Mouse (Mus musculus): Measurements from ENCODE around the gene Chrd. TPM values are rescaled to one million over a fixed set of nuclear protein-coding genes. Genes with fewer than 3 reads are reported as not detected.

Gene Chrd
- polyA plus RNA-seq, 1 experiment from 2014 or later, result 1.5 TPM

GRCm38 (mm10) chr16:20699266-20699665 lies 33.7 kb upstream of the Chrd start:
- Histone ChIP-seq H3K36me3 (replicated peaks; ENCODE audit: control insufficient read depth, insufficient read depth, low read depth, low read length) (no peaks in the 10 kb centered on the region), H3K27ac (replicated peaks; ENCODE audit: low read depth, low read length) (no peak overlapping the region), H3K27me3 (ENCODE audit: control insufficient read depth, insufficient read depth, low read length) (no peaks in the 10 kb centered on the region), H3K9me3 (replicated peaks; ENCODE audit: control insufficient read depth, low read length) (no peaks in the 10 kb centered on the region), H3K9ac (replicated peaks; ENCODE audit: low read length) (no peak overlapping the region), H3K4me2 (ENCODE audit: low read depth, low read length) (no peak overlapping the region), H3K4me3 (ENCODE audit: low read depth, low read length) (no peak overlapping the region), H3K4me1 (ENCODE audit: control insufficient read depth, insufficient read depth, low read length) (peaks cover 13% of the 10 kb centered on the region)
- WGBS, result 78% methylated on average over 5 of the region's 5 CpGs
- ATAC-seq (replicated peaks; ENCODE audit: insufficient number of reproducible peaks, low FRiP score, low TSS enrichment, low read depth) (no peak), DNase-seq (ENCODE audit: low spot score) (no peak)

- Histone ChIP-seq H3K27ac (replicated peaks; ENCODE audit: low read depth, low read length) (no peak overlapping the region), H3K36me3 (replicated peaks; ENCODE audit: control insufficient read depth, insufficient read depth, low read depth, low read length) (no peaks in the 10 kb centered on the region), H3K27me3 (ENCODE audit: control insufficient read depth, insufficient read depth, low read length) (no peaks in the 10 kb centered on the region), H3K4me2 (ENCODE audit: low read depth, low read length) (no peak overlapping the region), H3K9ac (replicated peaks; ENCODE audit: low read length) (0 out of 2 replicates have a peak overlapping the region, but pooled peaks have one; percentile 2), H3K9me3 (replicated peaks; ENCODE audit: control insufficient read depth, low read length) (no peaks in the 10 kb centered on the region), H3K4me3 (ENCODE audit: low read depth, low read length) (no peak overlapping the region), H3K4me1 (ENCODE audit: control insufficient read depth, insufficient read depth, low read length) (peaks cover 13% of the 10 kb centered on the region)
- WGBS, result 28% methylated on average over 5 of the region's 5 CpGs
- ATAC-seq (replicated peaks; ENCODE audit: insufficient number of reproducible peaks, low FRiP score, low TSS enrichment, low read depth) (no peak), DNase-seq (ENCODE audit: low spot score) (no peak)
Observed at GRCm38 (mm10) chr16:20700036-20700435, 32.9 kb upstream of the Chrd start.

GRCm38 (mm10) chr16:20701316-20701715 lies 31.6 kb upstream of the Chrd start:
- peak overlapping the region; percentile 25; the same call in 1 of the 2 replicates for H3K27ac ChIP-seq (replicated peaks; ENCODE audit: low read depth, low read length)
- H3K9ac ChIP-seq (replicated peaks; ENCODE audit: low read length), result peak overlapping the region; percentile 50
- H3K9me3 ChIP-seq (replicated peaks; ENCODE audit: control insufficient read depth, low read length), result no peaks in the 10 kb centered on the region
- no peak overlapping the region for H3K4me3 ChIP-seq (ENCODE audit: low read depth, low read length)
- no peaks in the 10 kb centered on the region for H3K27me3 ChIP-seq (ENCODE audit: control insufficient read depth, insufficient read depth, low read length)
- 0 out of 2 replicates have a peak, but pooled peaks have one; percentile 8 for ATAC-seq (replicated peaks; ENCODE audit: insufficient number of reproducible peaks, low FRiP score, low TSS enrichment, low read depth)
- no peak overlapping the region for H3K4me2 ChIP-seq (ENCODE audit: low read depth, low read length)
- H3K4me1 ChIP-seq (ENCODE audit: control insufficient read depth, insufficient read depth, low read length), result peaks cover 8% of the 10 kb centered on the region
- DNase-seq (ENCODE audit: low spot score), result no peak
- 45% methylated on average over 7 of the region's 7 CpGs for WGBS
- H3K36me3 ChIP-seq (replicated peaks; ENCODE audit: control insufficient read depth, insufficient read depth, low read depth, low read length), result no peaks in the 10 kb centered on the region; the same call in none of the 2 replicates

GRCm38 (mm10) chr16:20701729-20702521 lies 31.0 kb upstream of the Chrd start:
- peak; percentile 49 for DNase-seq (ENCODE audit: low spot score)
- no peaks in the 10 kb centered on the region; the same call in none of the 2 replicates for H3K36me3 ChIP-seq (replicated peaks; ENCODE audit: control insufficient read depth, insufficient read depth, low read depth, low read length)
- H3K27me3 ChIP-seq (ENCODE audit: control insufficient read depth, insufficient read depth, low read length), result no peaks in the 10 kb centered on the region
- 0 out of 2 replicates have a peak overlapping the region, but pooled peaks have one; percentile 2 for H3K4me2 ChIP-seq (ENCODE audit: low read depth, low read length)
- H3K4me3 ChIP-seq (ENCODE audit: low read depth, low read length), result no peak overlapping the region
- 14% methylated on average over 12 of the region's 12 CpGs for WGBS
- H3K9me3 ChIP-seq (replicated peaks; ENCODE audit: control insufficient read depth, low read length), result no peaks in the 10 kb centered on the region
- peak overlapping the region; percentile 50 for H3K9ac ChIP-seq (replicated peaks; ENCODE audit: low read length)
- peak; percentile 36; the same call in 1 of the 2 replicates for ATAC-seq (replicated peaks; ENCODE audit: insufficient number of reproducible peaks, low FRiP score, low TSS enrichment, low read depth)
- peaks cover 8% of the 10 kb centered on the region for H3K4me1 ChIP-seq (ENCODE audit: control insufficient read depth, insufficient read depth, low read length)
- H3K27ac ChIP-seq (replicated peaks; ENCODE audit: low read depth, low read length), result peak overlapping the region; percentile 25

GRCm38 (mm10) chr16:20702522-20702893 lies 30.4 kb upstream of the Chrd start:
- no peaks in the 10 kb centered on the region; the same call in none of the 2 replicates for H3K36me3 ChIP-seq (replicated peaks; ENCODE audit: control insufficient read depth, insufficient read depth, low read depth, low read length)
- ATAC-seq (replicated peaks; ENCODE audit: insufficient number of reproducible peaks, low FRiP score, low TSS enrichment, low read depth), result peak; percentile 71
- WGBS, result 6% methylated on average over 8 of the region's 8 CpGs
- no peaks in the 10 kb centered on the region for H3K27me3 ChIP-seq (ENCODE audit: control insufficient read depth, insufficient read depth, low read length)
- peak; percentile 83 for DNase-seq (ENCODE audit: low spot score)
- H3K4me3 ChIP-seq (ENCODE audit: low read depth, low read length), result no peak overlapping the region
- H3K27ac ChIP-seq (replicated peaks; ENCODE audit: low read depth, low read length), result no peak overlapping the region; the same call in 1 of the 2 replicates
- H3K9ac ChIP-seq (replicated peaks; ENCODE audit: low read length), result peak overlapping the region; percentile 33
- peaks cover 8% of the 10 kb centered on the region for H3K4me1 ChIP-seq (ENCODE audit: control insufficient read depth, insufficient read depth, low read length)
- H3K4me2 ChIP-seq (ENCODE audit: low read depth, low read length), result no peak overlapping the region
- H3K9me3 ChIP-seq (replicated peaks; ENCODE audit: control insufficient read depth, low read length), result no peaks in the 10 kb centered on the region

- Histone ChIP-seq H3K9me3 (replicated peaks; ENCODE audit: control insufficient read depth, low read length) (no peaks in the 10 kb centered on the region), H3K27ac (replicated peaks; ENCODE audit: low read depth, low read length) (no peak overlapping the region), H3K4me2 (ENCODE audit: low read depth, low read length) (no peak overlapping the region), H3K9ac (replicated peaks; ENCODE audit: low read length) (no peak overlapping the region), H3K36me3 (replicated peaks; ENCODE audit: control insufficient read depth, insufficient read depth, low read depth, low read length) (no peaks in the 10 kb centered on the region; the same call in none of the 2 replicates), H3K27me3 (ENCODE audit: control insufficient read depth, insufficient read depth, low read length) (no peaks in the 10 kb centered on the region), H3K4me3 (ENCODE audit: low read depth, low read length) (no peak overlapping the region), H3K4me1 (ENCODE audit: control insufficient read depth, insufficient read depth, low read length) (peaks cover 8% of the 10 kb centered on the region)
- DNase-seq (ENCODE audit: low spot score) (no peak), ATAC-seq (replicated peaks; ENCODE audit: insufficient number of reproducible peaks, low FRiP score, low TSS enrichment, low read depth) (no peak)
- WGBS, result 92% methylated on average over 10 of the region's 10 CpGs
Observed at GRCm38 (mm10) chr16:20703071-20703470, 29.9 kb upstream of the Chrd start.

- Histone ChIP-seq H3K36me3 (replicated peaks; ENCODE audit: control insufficient read depth, insufficient read depth, low read depth, low read length) (no peaks in the 10 kb centered on the region; the same call in none of the 2 replicates), H3K9ac (replicated peaks; ENCODE audit: low read length) (no peak overlapping the region), H3K4me1 (ENCODE audit: control insufficient read depth, insufficient read depth, low read length) (peaks cover 8% of the 10 kb centered on the region), H3K4me2 (ENCODE audit: low read depth, low read length) (no peak overlapping the region), H3K27ac (replicated peaks; ENCODE audit: low read depth, low read length) (no peak overlapping the region), H3K27me3 (ENCODE audit: control insufficient read depth, insufficient read depth, low read length) (no peaks in the 10 kb centered on the region), H3K9me3 (replicated peaks; ENCODE audit: control insufficient read depth, low read length) (no peaks in the 10 kb centered on the region), H3K4me3 (ENCODE audit: low read depth, low read length) (no peak overlapping the region)
- WGBS, result 88% methylated on average over 6 of the region's 6 CpGs
- ATAC-seq (replicated peaks; ENCODE audit: insufficient number of reproducible peaks, low FRiP score, low TSS enrichment, low read depth) (no peak), DNase-seq (ENCODE audit: low spot score) (no peak)
Observed at GRCm38 (mm10) chr16:20703699-20704400, 29.1 kb upstream of the Chrd start.

- H3K4me3 ChIP-seq (ENCODE audit: low read depth, low read length), result no peak overlapping the region
- H3K4me2 ChIP-seq (ENCODE audit: low read depth, low read length), result no peak overlapping the region
- no peak overlapping the region for H3K27ac ChIP-seq (replicated peaks; ENCODE audit: low read depth, low read length)
- no peak overlapping the region for H3K9ac ChIP-seq (replicated peaks; ENCODE audit: low read length)
- ATAC-seq (replicated peaks; ENCODE audit: insufficient number of reproducible peaks, low FRiP score, low TSS enrichment, low read depth) (no peak), DNase-seq (ENCODE audit: low spot score) (no peak)
- H3K4me1 ChIP-seq (ENCODE audit: control insufficient read depth, insufficient read depth, low read length), result peaks cover 8% of the 10 kb centered on the region
- no peaks in the 10 kb centered on the region for H3K9me3 ChIP-seq (replicated peaks; ENCODE audit: control insufficient read depth, low read length)
- 83% methylated on average over 3 of the region's 3 CpGs for WGBS
- H3K36me3 ChIP-seq (replicated peaks; ENCODE audit: control insufficient read depth, insufficient read depth, low read depth, low read length), result no peaks in the 10 kb centered on the region; the same call in none of the 2 replicates
- H3K27me3 ChIP-seq (ENCODE audit: control insufficient read depth, insufficient read depth, low read length), result no peaks in the 10 kb centered on the region
Observed at GRCm38 (mm10) chr16:20705786-20706185, 27.1 kb upstream of the Chrd start.

Measured in embryonic facial prominence, embryonic 11.5 days (tissue).